Mouse (Mus musculus) limb, embryonic 11.5 days (tissue): Measurements from ENCODE around the gene Prickle1. TPM values are rescaled to one million over a fixed set of nuclear protein-coding genes. Genes with fewer than 3 reads are reported as not detected.

ENCODE experiments used
- ATAC-seq: fragments of 200-750 bp; cut with Nextera tagmentation; 2 replicates; pipeline ENCODE4 v1.8.0; 2017; ENCODE audit warnings: low read depth; ENCODE audit not compliant: insufficient number of reproducible peaks, low FRiP score, low TSS enrichment
- DNase-seq: peaks from one replicate; pipeline ENCODE4 v3.0.0-alpha.2; 2015; ENCODE audit warnings: low spot score
- H3K27ac ChIP-seq: fragments of 300-500 bp; sonication (generic); replicated peaks from 2 replicates; pipeline ENCODE4 v1.5.1; 2014; ENCODE audit warnings: low read depth, mild to moderate bottlenecking, low read length
- H3K27me3 ChIP-seq: fragments of 300-500 bp; sonication (generic); 2 replicates; pipeline ENCODE4 v1.6.1; 2014; ENCODE audit warnings: mild to moderate bottlenecking, low read length, mixed read lengths; ENCODE audit not compliant: control insufficient read depth, insufficient read depth
- H3K36me3 ChIP-seq: fragments of 300-500 bp; sonication (generic); 2 replicates; pipeline ENCODE4 v1.6.1; 2014; ENCODE audit warnings: mild to moderate bottlenecking, low read length, moderate library complexity, mixed read lengths; ENCODE audit not compliant: control insufficient read depth, insufficient read depth
- H3K4me1 ChIP-seq: fragments of 300-500 bp; sonication (generic); 2 replicates; pipeline ENCODE4 v1.6.1; 2014; ENCODE audit warnings: low read length, mixed read lengths; ENCODE audit not compliant: control insufficient read depth, insufficient read depth
- H3K4me2 ChIP-seq: fragments of 300-500 bp; sonication (generic); 2 replicates; pipeline ENCODE4 v1.6.1; 2014; ENCODE audit warnings: low read depth, mild to moderate bottlenecking, moderate library complexity; ENCODE audit not compliant: severe bottlenecking
- H3K4me3 ChIP-seq: fragments of 300-500 bp; sonication (generic); 2 replicates; pipeline ENCODE4 v1.5.1; 2014; ENCODE audit warnings: low read depth, low read length
- H3K9ac ChIP-seq: fragments of 300-500 bp; sonication (generic); 2 replicates; pipeline ENCODE4 v1.6.1; 2014; ENCODE audit warnings: mild to moderate bottlenecking, low read length
- H3K9me3 ChIP-seq: fragments of 300-500 bp; sonication (generic); 2 replicates; pipeline ENCODE4 v1.6.1; 2016; ENCODE audit warnings: low read length; ENCODE audit not compliant: control insufficient read depth
- WGBS: fragments of 180-500 bp; shearing (Covaris S2); extraction: QIAGEN DNeasy Blood & Tissue Kit; methylation state at CpG from one replicate; pipeline ENCODE4 v1.1.7; 2014; 5-methylcytosine and 5-hydroxymethylcytosine counted together
- polyA plus RNA-seq: library from polyadenylated mRNA; unstranded; fragments of >200 nt; fragmentation: Nextera tagmentation; extraction: Ambion mirVana; gene quantifications from 2 replicates; pipeline ENCODE4 v1.2.1, GENCODE M21; 2014

Gene Prickle1
- polyA plus RNA-seq, 1 experiment from 2014 or later, result 30.0 TPM

DNA sequence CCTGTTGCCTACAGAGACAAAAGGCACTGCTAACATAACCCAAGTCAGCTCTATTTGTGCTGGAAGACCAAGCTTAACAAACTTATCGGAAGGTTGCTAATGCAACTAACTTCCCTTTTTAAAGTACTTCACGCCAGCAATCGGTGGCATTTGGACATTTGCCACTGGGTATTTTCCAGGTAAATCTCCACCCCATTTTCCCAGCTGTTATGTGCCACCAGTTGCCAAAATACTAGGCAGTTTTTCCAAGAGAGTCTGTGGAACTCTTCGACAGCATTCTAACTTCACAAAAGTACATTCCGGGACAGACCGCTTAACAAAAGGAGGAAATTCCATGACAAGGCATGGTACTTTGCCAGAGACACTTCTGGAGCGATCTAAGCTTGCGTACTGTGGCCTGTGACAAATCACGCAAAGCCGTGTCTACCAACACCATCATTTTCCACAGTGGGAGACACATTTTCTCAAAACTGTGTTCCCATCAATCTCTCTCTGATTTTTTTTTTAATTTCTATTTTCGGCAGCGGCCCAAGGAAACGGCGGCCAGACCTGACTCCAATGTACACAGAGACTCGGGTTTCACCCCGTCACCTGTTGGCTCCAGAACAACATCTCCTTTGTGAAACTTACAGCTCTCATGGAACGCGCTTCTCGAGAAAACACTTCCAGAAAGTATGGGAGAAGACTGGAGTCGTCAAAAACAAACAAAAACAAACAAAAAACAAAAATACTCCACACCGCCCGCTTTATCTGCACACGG, 77.4 kb downstream of the Prickle1 start:
- peak overlapping the region; percentile 72 for H3K9ac ChIP-seq
- H3K4me3 ChIP-seq, result peak overlapping the region; percentile 75
- DNase-seq (no peak), ATAC-seq (no peak)
- peak overlapping the region; percentile 81 for H3K27ac ChIP-seq
- no peaks in the 10 kb centered on the region for H3K36me3 ChIP-seq
- 0 out of 2 replicates have a peak, but pooled peaks cover 2% of the 10 kb centered on the region for H3K27me3 ChIP-seq
- H3K4me1 ChIP-seq, result peaks cover 49% of the 10 kb centered on the region
- no peaks in the 10 kb centered on the region for H3K9me3 ChIP-seq
- WGBS, result 9% methylated on average over 23 of the region's 23 CpGs
- H3K4me2 ChIP-seq, result peak overlapping the region; percentile 95

DNA sequence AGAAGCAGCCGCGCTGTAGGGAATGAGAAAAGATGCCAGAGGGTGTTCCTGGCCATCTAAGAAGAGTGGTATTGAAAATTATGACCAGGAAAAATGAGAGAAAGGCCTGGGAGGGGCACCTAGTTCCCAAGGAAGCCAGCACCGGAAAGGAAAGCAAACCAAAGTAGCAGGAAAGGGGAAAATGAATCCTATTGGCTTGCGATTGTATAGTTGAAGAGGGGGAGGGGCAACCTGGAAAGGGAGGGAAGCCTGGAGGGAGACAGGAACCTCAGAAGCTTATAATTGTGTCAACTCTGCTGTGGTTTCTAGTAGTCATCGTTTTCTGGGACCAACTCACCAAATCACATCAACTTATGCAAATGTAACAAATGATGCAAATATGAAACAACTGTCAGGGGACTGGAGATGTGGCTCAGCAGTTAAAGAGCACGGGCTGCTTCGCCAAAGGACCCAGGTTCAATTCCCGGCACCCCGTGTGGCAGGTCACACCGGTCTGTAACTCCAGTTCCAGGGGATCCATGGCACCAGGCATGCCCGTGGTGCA, 78.6 kb downstream of the Prickle1 start:
- Histone ChIP-seq H3K9me3 (no peaks in the 10 kb centered on the region), H3K4me3 (no peak overlapping the region), H3K27ac (no peak overlapping the region), H3K36me3 (no peaks in the 10 kb centered on the region), H3K4me2 (no peak overlapping the region), H3K9ac (no peak overlapping the region), H3K27me3 (0 out of 2 replicates have a peak, but pooled peaks cover 2% of the 10 kb centered on the region), H3K4me1 (peaks cover 58% of the 10 kb centered on the region)
- no peak for ATAC-seq
- no peak for DNase-seq
- 68% methylated on average over 11 of the region's 11 CpGs for WGBS

DNA sequence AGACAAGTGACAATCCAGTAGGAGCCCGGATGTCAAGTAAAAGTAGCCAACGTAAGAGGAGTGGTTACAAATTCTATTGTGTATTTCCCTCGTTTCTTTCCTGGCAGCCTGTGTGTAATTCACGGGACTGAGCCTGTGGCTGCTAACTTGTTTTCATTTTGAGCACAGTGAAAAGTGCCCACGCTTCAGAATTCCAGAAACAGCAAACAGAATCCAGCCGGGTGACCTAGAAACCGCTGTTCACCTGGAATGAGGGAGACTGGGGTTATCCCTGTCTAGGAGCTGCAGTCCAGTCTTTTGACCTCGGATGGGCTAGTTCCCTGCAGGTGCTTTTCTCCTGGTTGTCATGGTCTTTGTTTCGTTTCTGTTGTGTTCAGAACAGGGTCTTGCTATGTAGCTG, 80.4 kb downstream of the Prickle1 start:
- no peak for DNase-seq
- no peak overlapping the region for H3K4me2 ChIP-seq
- no peak for ATAC-seq
- peaks cover 61% of the 10 kb centered on the region for H3K4me1 ChIP-seq
- H3K27ac ChIP-seq, result no peak overlapping the region
- WGBS, result 62% methylated on average over 9 of the region's 9 CpGs
- no peaks in the 10 kb centered on the region for H3K9me3 ChIP-seq
- H3K36me3 ChIP-seq, result no peaks in the 10 kb centered on the region
- no peak overlapping the region for H3K4me3 ChIP-seq
- H3K27me3 ChIP-seq, result no peaks in the 10 kb centered on the region
- no peak overlapping the region for H3K9ac ChIP-seq

DNA sequence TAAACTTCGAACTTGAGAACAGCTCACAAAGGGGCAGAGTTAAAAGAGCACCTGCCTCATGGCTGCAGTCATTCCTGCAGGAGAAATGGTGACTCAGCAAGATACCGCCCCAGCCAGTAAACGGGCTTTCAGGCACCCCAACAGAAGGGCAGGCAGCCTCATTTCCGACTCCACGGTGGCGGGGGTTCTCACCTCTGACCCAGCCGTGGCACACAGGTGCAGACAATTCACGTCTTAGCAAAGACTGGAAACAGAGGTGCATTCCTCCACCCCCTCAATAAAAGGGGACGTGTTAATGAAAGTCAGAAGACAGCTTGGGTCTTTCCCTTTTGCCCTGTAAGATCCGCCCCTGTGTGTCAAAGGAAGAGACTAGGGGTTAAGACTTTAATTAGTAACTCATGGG, 81.8 kb downstream of the Prickle1 start:
- Histone ChIP-seq H3K9ac (no peak overlapping the region), H3K4me1 (peaks cover 53% of the 10 kb centered on the region), H3K36me3 (peaks cover 3% of the 10 kb centered on the region; the same call in 1 of the 2 replicates), H3K27ac (no peak overlapping the region), H3K9me3 (no peaks in the 10 kb centered on the region), H3K4me2 (peak overlapping the region; percentile 22), H3K27me3 (no peaks in the 10 kb centered on the region), H3K4me3 (no peak overlapping the region)
- DNase-seq (peak; percentile 82), ATAC-seq (no peak)
- WGBS, result under 1% methylated on average over 10 of the region's 10 CpGs

DNA sequence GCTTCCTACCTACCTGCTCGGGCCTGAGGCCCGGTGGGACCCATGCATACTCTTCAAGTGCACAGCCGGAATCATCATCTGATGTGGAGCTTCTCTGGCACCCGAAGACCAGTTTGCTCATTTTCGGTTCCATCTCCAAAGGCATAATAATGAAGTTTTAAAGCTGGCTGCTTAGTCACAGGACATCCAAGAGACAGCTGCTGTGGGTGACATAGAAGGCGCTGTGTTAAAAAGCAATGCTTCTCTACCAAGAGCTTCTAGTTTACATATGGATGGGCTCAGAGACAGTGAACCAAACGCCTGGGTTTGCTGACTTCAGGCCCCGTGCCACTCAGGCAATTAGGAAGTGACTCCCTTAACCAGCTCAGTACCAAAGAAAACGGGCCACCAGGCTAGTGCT, 83.3 kb downstream of the Prickle1 start:
- Histone ChIP-seq H3K9me3 (no peaks in the 10 kb centered on the region), H3K9ac (no peak overlapping the region), H3K36me3 (peaks cover 9% of the 10 kb centered on the region), H3K27ac (no peak overlapping the region), H3K4me2 (no peak overlapping the region), H3K4me1 (peaks cover 46% of the 10 kb centered on the region), H3K4me3 (no peak overlapping the region), H3K27me3 (no peaks in the 10 kb centered on the region)
- no peak for ATAC-seq
- DNase-seq, result no peak
- WGBS, result 23% methylated on average over 9 of the region's 9 CpGs

DNA sequence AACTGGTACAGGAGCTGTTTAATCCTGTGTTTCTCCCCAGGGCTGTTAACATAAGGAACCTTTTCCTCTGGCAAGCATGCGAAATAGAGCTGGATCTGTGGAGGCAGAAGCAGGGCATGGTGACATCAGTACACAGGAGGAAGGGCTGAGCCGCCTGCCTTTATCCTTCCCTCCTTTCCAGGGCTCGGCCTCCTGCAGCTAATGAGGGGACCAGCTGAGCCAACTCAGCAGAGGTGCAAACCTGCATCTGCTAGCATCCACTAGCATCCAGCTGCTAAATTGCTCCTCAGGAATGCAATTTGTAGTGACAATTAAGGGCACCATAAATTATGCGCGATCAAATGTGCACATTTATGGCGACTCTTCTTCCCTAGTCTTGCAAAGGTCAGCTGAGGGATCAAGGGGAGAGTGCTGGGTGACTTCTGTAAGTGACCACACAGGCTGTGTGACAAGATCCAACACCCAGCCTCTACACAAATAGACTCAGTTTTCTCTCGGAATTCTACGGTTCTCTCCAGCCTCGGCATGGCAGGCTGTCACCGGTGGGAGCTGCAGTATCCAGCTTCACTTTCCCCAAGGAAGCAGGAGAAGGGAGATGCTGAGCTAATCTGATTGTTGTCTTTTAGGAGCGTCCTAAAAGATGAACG, 84.9 kb downstream of the Prickle1 start:
- peak; percentile 44; the same call in 1 of the 2 replicates for ATAC-seq
- Histone ChIP-seq H3K4me1 (peaks cover 44% of the 10 kb centered on the region), H3K36me3 (peaks cover 9% of the 10 kb centered on the region), H3K27me3 (no peaks in the 10 kb centered on the region), H3K27ac (no peak overlapping the region), H3K4me2 (no peak overlapping the region), H3K9ac (no peak overlapping the region), H3K9me3 (no peaks in the 10 kb centered on the region), H3K4me3 (no peak overlapping the region)
- 6% methylated on average over 12 of the region's 12 CpGs for WGBS
- peak; percentile 67 for DNase-seq

DNA sequence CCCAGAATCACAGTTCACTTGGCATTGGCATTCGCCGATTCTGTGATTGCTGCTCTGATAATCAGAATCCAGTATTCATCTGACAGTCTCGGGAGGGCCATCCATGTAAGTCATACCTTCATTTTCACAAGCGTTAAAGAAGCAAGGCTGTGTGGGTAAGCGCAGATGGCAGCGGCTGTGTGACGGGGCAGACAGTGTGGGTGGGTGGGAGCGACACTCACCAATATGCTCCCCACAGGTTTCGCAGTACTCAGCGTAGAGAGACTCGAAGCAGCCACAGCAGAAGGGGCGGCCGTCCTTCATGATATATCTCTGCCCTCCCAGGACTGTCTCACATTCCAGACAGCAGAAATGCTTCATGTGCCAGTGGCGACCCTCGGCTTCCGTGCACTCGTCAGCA, 90.9 kb downstream of the Prickle1 start:
- H3K27me3 ChIP-seq, result no peaks in the 10 kb centered on the region
- no peak for DNase-seq
- no peak overlapping the region for H3K4me2 ChIP-seq
- no peak for ATAC-seq
- H3K9me3 ChIP-seq, result no peaks in the 10 kb centered on the region
- H3K36me3 ChIP-seq, result peaks cover 31% of the 10 kb centered on the region
- 96% methylated on average over 17 of the region's 17 CpGs for WGBS
- H3K4me1 ChIP-seq, result no peaks in the 10 kb centered on the region
- no peak overlapping the region for H3K27ac ChIP-seq
- H3K4me3 ChIP-seq, result no peak overlapping the region
- no peak overlapping the region for H3K9ac ChIP-seq

DNA sequence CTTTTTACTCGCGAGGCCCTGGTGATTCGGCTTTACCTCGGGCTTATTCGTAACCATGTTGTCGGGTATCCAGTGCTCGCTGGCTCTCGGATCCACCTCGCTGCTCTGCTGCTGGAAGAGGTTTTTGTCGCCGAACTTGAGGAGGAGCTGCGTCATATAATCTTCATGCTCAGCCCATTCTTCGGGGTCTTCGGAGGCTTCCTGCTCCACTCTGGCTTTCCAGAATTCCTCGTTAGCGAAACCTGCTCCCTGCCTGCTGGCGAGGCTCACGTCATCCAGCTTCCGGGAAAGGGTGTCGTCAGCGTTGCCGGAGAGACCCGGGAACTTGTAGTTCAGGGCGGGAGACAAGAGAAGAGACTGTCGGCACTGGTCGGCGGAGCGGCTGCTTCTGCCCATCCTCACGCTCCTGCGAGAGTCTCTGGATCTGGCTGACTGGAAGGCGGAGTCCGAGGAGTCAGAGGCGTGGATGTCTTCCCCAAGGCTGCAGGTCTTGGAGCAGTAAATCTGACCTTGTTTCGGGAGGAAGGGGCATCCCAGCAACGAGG, 92.4 kb downstream of the Prickle1 start:
- Histone ChIP-seq H3K9me3 (no peaks in the 10 kb centered on the region), H3K27ac (no peak overlapping the region), H3K4me2 (no peak overlapping the region), H3K36me3 (peaks cover 25% of the 10 kb centered on the region), H3K27me3 (no peaks in the 10 kb centered on the region), H3K4me1 (no peaks in the 10 kb centered on the region), H3K4me3 (no peak overlapping the region), H3K9ac (no peak overlapping the region)
- no peak for ATAC-seq
- no peak for DNase-seq
- WGBS, result 94% methylated on average over 35 of the region's 35 CpGs
